Mouse (Mus musculus) CH12.LX (cell line): ENCODE results near the gene Sgo2a. TPM values are rescaled to one million over a fixed set of nuclear protein-coding genes. Genes with fewer than 3 reads are reported as not detected.
A peak's percentile ranks its signal among the peaks of the same experiment; 100 is the strongest.

ENCODE experiments used
- DNase-seq: peaks from one replicate; pipeline ENCODE4 v3.0.0-alpha.2; 2013; ENCODE audit errors: extremely low read depth
- H3K27ac ChIP-seq: 2 replicates; pipeline ENCODE4 v1.5.1; 2012; ENCODE audit warnings: low read depth, mild to moderate bottlenecking, control low read depth, moderate library complexity; ENCODE audit not compliant: insufficient read depth
- H3K27me3 ChIP-seq: replicated peaks from 2 replicates; pipeline ENCODE3; 2012; ENCODE audit warnings: inconsistent platforms
- H3K36me3 ChIP-seq, 2 experiments: replicated peaks in 1 of 2; 2 replicates each; pipeline versions ENCODE3 to v1.6.1; 2012; ENCODE audit warnings: inconsistent platforms in 1 of 2, low read length in 1 of 2, mild to moderate bottlenecking in 1 of 2, mixed read lengths in 1 of 2, moderate library complexity in 1 of 2; ENCODE audit not compliant: control insufficient read depth in 1 of 2, insufficient read depth in 1 of 2
- H3K4me1 ChIP-seq, 2 experiments: 2 replicates each; pipeline ENCODE4 v1.6.1; 2012; ENCODE audit warnings: inconsistent platforms in 1 of 2, moderate library complexity in 1 of 2; ENCODE audit not compliant: insufficient read depth in 2 of 2, control insufficient read depth in 1 of 2
- H3K4me2 ChIP-seq: 2 replicates; pipeline ENCODE4 v1.6.1; 2012; ENCODE audit warnings: low read depth, mild to moderate bottlenecking, control low read depth; ENCODE audit not compliant: poor library complexity, insufficient read depth, severe bottlenecking
- H3K4me3 ChIP-seq, 3 experiments: fragments of 150-350 bp in 1 of 3; sonication (generic) in 1 of 3; replicated peaks in 1 of 3; 2 replicates each; pipeline versions ENCODE3 to v1.5.1; 2011 to 2012; ENCODE audit warnings: low read depth in 2 of 3, low read length in 2 of 3, mild to moderate bottlenecking in 2 of 3, moderate library complexity in 2 of 3, control low read depth in 1 of 3, improper control_type of control experiment in 1 of 3, inconsistent platforms in 1 of 3, mixed read lengths in 1 of 3; ENCODE audit not compliant: poor library complexity in 1 of 3
- H3K79me2 ChIP-seq: replicated peaks from 2 replicates; pipeline ENCODE4 v1.6.1; 2012; ENCODE audit warnings: mild to moderate bottlenecking, moderate library complexity; ENCODE audit not compliant: control insufficient read depth, poor library complexity, insufficient read depth, severe bottlenecking; ENCODE audit errors: extremely low read depth
- H3K9ac ChIP-seq: 2 replicates; pipeline ENCODE4 v1.6.1; 2012; ENCODE audit warnings: low read depth, mild to moderate bottlenecking, control low read depth, moderate library complexity; ENCODE audit not compliant: insufficient read depth
- H3K9me3 ChIP-seq: replicated peaks from 2 replicates; pipeline ENCODE3; 2012; ENCODE audit warnings: low read length, inconsistent platforms, mixed read lengths
- CHD1 ChIP-seq: IDR thresholded peaks from 2 replicates; pipeline ENCODE4 v1.6.1; 2012; ENCODE audit warnings: low read depth, low read length, improper control_type of control experiment, inconsistent platforms
- CHD2 ChIP-seq: IDR thresholded peaks from 2 replicates; pipeline ENCODE4 v1.6.1; 2011; ENCODE audit warnings: low read length, improper control_type of control experiment
- CTCF ChIP-seq, 2 experiments: IDR thresholded peaks in 1 of 2; conservative IDR thresholded peaks in 1 of 2; 2 replicates each; pipeline ENCODE4 v1.5.1; 2011 to 2012; ENCODE audit warnings: low read depth in 2 of 2, low read length in 2 of 2, improper control_type of control experiment in 1 of 2, inconsistent platforms in 1 of 2, mild to moderate bottlenecking in 1 of 2, moderate library complexity in 1 of 2
- EP300 ChIP-seq: IDR thresholded peaks from 2 replicates; pipeline ENCODE4 v1.6.1; 2011; ENCODE audit warnings: low read length, improper control_type of control experiment
- GABPA ChIP-seq: IDR thresholded peaks from 2 replicates; pipeline ENCODE4 v1.6.1; 2012; ENCODE audit warnings: low read depth, low read length, improper control_type of control experiment, inconsistent platforms; ENCODE audit not compliant: insufficient replicate concordance
- IRF4 ChIP-seq: IDR thresholded peaks from 2 replicates; pipeline ENCODE4 v1.6.1; 2014; ENCODE audit warnings: low read depth, mild to moderate bottlenecking, inconsistent platforms, low read length, improper control_type of control experiment
- JUN ChIP-seq: IDR thresholded peaks from 2 replicates; pipeline ENCODE4 v1.6.1; 2011; ENCODE audit warnings: low read depth, mild to moderate bottlenecking, low read length, improper control_type of control experiment, moderate library complexity; ENCODE audit not compliant: insufficient read depth
- MAX ChIP-seq: IDR thresholded peaks from 2 replicates; pipeline ENCODE4 v1.6.1; 2011; ENCODE audit warnings: low read length, improper control_type of control experiment
- MAZ ChIP-seq: IDR thresholded peaks from 2 replicates; pipeline ENCODE4 v1.6.1; 2012; ENCODE audit warnings: low read depth, mild to moderate bottlenecking, inconsistent platforms, low read length, improper control_type of control experiment, moderate library complexity
- MXI1 ChIP-seq: IDR thresholded peaks from 2 replicates; pipeline ENCODE4 v1.6.1; 2011; ENCODE audit warnings: mild to moderate bottlenecking, low read depth, low read length, improper control_type of control experiment
- MYC ChIP-seq: IDR thresholded peaks from 2 replicates; pipeline ENCODE4 v1.6.1; 2011; ENCODE audit warnings: low read depth, mild to moderate bottlenecking, improper control_type of control experiment, low read length
- NELFE ChIP-seq: IDR thresholded peaks from 2 replicates; pipeline ENCODE4 v1.6.1; 2011; ENCODE audit warnings: low read depth, low read length, improper control_type of control experiment
- NRF1 ChIP-seq: IDR thresholded peaks from 2 replicates; pipeline ENCODE4 v1.6.1; 2014; ENCODE audit warnings: low read depth, mild to moderate bottlenecking, inconsistent platforms, low read length, improper control_type of control experiment, moderate library complexity
- PAX5 ChIP-seq: IDR thresholded peaks from 2 replicates; pipeline ENCODE4 v1.6.1; 2012; ENCODE audit warnings: low read length, inconsistent platforms, mixed read lengths
- POLR2A ChIP-seq: IDR thresholded peaks from 2 replicates; pipeline ENCODE4 v1.6.1; 2011; ENCODE audit warnings: low read depth, mild to moderate bottlenecking, improper control_type of control experiment, low read length
- RAD21 ChIP-seq: IDR thresholded peaks from 2 replicates; pipeline ENCODE4 v1.6.1; 2011; ENCODE audit warnings: low read depth, mild to moderate bottlenecking, low read length, improper control_type of control experiment, moderate library complexity
- RCOR1 ChIP-seq: conservative IDR thresholded peaks from 2 replicates; pipeline ENCODE4 v1.6.1; 2012; ENCODE audit warnings: low read depth, mild to moderate bottlenecking, inconsistent platforms, low read length, improper control_type of control experiment
- SIN3A ChIP-seq: IDR thresholded peaks from 2 replicates; pipeline ENCODE4 v1.6.1; 2012; ENCODE audit warnings: low read length, improper control_type of control experiment, inconsistent platforms
- TCF12 ChIP-seq: IDR thresholded peaks from 2 replicates; pipeline ENCODE4 v1.6.1; 2014; ENCODE audit warnings: low read depth, mild to moderate bottlenecking, inconsistent platforms, low read length, improper control_type of control experiment
- UBTF ChIP-seq: IDR thresholded peaks from 2 replicates; pipeline ENCODE4 v1.6.1; 2012; ENCODE audit warnings: low read depth, mild to moderate bottlenecking, inconsistent platforms, low read length, improper control_type of control experiment, moderate library complexity
- USF2 ChIP-seq: conservative IDR thresholded peaks from 2 replicates; pipeline ENCODE4 v1.6.1; 2011; ENCODE audit warnings: low read depth, low read length, improper control_type of control experiment
- ZC3H11A ChIP-seq: IDR thresholded peaks from 2 replicates; pipeline ENCODE4 v1.6.1; 2012; ENCODE audit warnings: low read depth, mild to moderate bottlenecking, inconsistent platforms, low read length, improper control_type of control experiment
- ZMIZ1 ChIP-seq: IDR thresholded peaks from 2 replicates; pipeline ENCODE4 v1.6.1; 2012; ENCODE audit warnings: low read depth, mild to moderate bottlenecking, inconsistent platforms, low read length, improper control_type of control experiment
- ZNF384 ChIP-seq: IDR thresholded peaks from 2 replicates; pipeline ENCODE4 v1.6.1; 2012; ENCODE audit warnings: low read depth, low read length, improper control_type of control experiment, inconsistent platforms
- dilution Hi-C: fragments of 300-500 bp; cut with MboI; formaldehyde crosslinking; loops from 2 replicates; pipeline ENCODE4 v1.14.3; 2020; ENCODE audit warnings: low sequenced_read_pairs; ENCODE audit not compliant: extremely low pct_unique_long_range_greater_than_20kb, extremely low pct_ligation_motif_present
- in situ Hi-C: fragments of 300-500 bp; cut with MboI; formaldehyde crosslinking; loops from 3 replicates; pipeline ENCODE4 v1.14.3; 2019; ENCODE audit warnings: low sequenced_read_pairs, low pct_ligation_motif_present, low pct_unique_long_range_greater_than_20kb, mixed read lengths
- polyA plus RNA-seq: library from polyadenylated mRNA; unstranded; fragments of >175 nt; gene quantifications from 2 replicates; pipeline ENCODE4 v1.2.1, GENCODE M21; 2012; ENCODE audit warnings: low read depth; ENCODE audit not compliant: insufficient read length
- total RNA-seq, 2 experiments: library from RNA; depleted of rRNA; stranded (reverse); fragments of 300-350 nt in 1 of 2; fragments of >200 nt in 1 of 2; gene quantifications; 2 replicates each; pipeline ENCODE4 v1.2.3; 2012 to 2014

The Sgo2a gene
- total and polyA plus RNA-seq, 3 experiments, result 14.4 to 24.2 (median 15.1) TPM

- TF ChIP-seq RCOR1 (no peak), MAZ (no peak), CTCF (conservative IDR thresholded peaks at IDR 0.05 in 1 of 2, IDR thresholded peaks at IDR 0.05 in 1 of 2; ENCODE audit: low read depth in 2 of 2, low read length in 2 of 2) (peak in 1 of 2 experiments; percentile 78; a peak in 2 of 4 replicates), POLR2A (peak; percentile 90), ZNF384 (no peak), MYC (no peak), SIN3A (peak; percentile 62), ZC3H11A (no peak), IRF4 (no peak; the same call in 1 of the 2 replicates), NELFE (peak; percentile 93)
These were observed 26.2 kb upstream of the Sgo2a start (continued) for GRCm38 (mm10) chr1:57969327-57970271.

GRCm38 (mm10) chr1:57971588-57971987, 24.2 kb upstream of the Sgo2a start:
- no peak overlapping the region for H3K27ac ChIP-seq
- H3K27me3 ChIP-seq, result peaks cover 3% of the 10 kb centered on the region
- peaks cover 0 to 11% of the 10 kb centered on the region in 2 experiments for H3K36me3 ChIP-seq
- no peak for DNase-seq
- no peak overlapping the region for H3K9ac ChIP-seq
- H3K4me2 ChIP-seq, result no peak overlapping the region
- H3K4me1 ChIP-seq, result peaks cover 2 to 12% of the 10 kb centered on the region in 2 experiments; a peak in 2 of 4 replicates
- dilution Hi-C loops, result no loop called here
- no peaks in the 10 kb centered on the region for H3K9me3 ChIP-seq
- no peak overlapping the region for H3K4me3 ChIP-seq
- H3K79me2 ChIP-seq, result peaks cover 6% of the 10 kb centered on the region
- in situ Hi-C loops, result no loop called here
- no peak for TF ChIP-seq CHD1
- TF ChIP-seq ZNF384, result no peak
- no peak for TF ChIP-seq ZC3H11A
- TF ChIP-seq JUN, result no peak
- no peak for TF ChIP-seq RCOR1
- TF ChIP-seq SIN3A, result no peak
- TF ChIP-seq MXI1, result no peak
- no peak for TF ChIP-seq USF2
- TF ChIP-seq MYC, result no peak
- no peak for TF ChIP-seq MAX
- TF ChIP-seq POLR2A, result no peak
- TF ChIP-seq CHD2, result no peak
- TF ChIP-seq NRF1, result no peak
- no peak for TF ChIP-seq ZMIZ1
- TF ChIP-seq GABPA, result no peak
- TF ChIP-seq RAD21, result no peak
- TF ChIP-seq UBTF, result no peak
- TF ChIP-seq TCF12, result no peak
- TF ChIP-seq PAX5, result no peak
- TF ChIP-seq EP300, result no peak
